Mouse (Mus musculus) central nervous system, embryonic 14 days (tissue): ENCODE measurements around the gene Aktip. TPM values are rescaled to one million over a fixed set of nuclear protein-coding genes. Genes with fewer than 3 reads are reported as not detected.

Source experiments
- polyA plus RNA-seq: library from polyadenylated mRNA; depleted of rRNA; stranded (reverse); fragments of >200 nt; gene quantifications from 2 replicates; pipeline ENCODE4 v1.2.3, GENCODE M21; 2012; rRNA removed

Aktip gene
- polyA plus RNA-seq, result 67.8 and 74.2 TPM in 2 replicates

DNA sequence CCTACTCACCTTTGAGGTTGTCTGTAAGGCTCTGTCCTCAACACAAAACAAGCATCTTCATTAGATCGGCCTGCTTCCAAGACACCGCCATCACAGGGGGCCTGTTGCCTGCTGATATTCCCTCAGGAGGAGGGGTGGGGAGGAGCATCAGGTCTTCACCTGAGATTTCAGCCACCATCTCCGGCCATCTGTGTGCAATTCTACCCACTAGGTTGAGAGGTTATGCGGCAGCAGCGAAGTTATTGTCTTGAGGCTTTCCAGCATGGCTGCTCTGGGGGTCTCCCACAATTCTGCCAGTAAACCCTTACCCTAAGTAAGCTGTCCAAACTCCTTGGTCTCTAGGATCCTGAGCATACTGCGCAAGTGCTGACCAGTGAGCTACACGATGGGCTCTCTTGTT is at the start of gene Aktip:
Aktip (minus strand) TSS at position 101 of the 400 bp plus-strand sequence.

DNA sequence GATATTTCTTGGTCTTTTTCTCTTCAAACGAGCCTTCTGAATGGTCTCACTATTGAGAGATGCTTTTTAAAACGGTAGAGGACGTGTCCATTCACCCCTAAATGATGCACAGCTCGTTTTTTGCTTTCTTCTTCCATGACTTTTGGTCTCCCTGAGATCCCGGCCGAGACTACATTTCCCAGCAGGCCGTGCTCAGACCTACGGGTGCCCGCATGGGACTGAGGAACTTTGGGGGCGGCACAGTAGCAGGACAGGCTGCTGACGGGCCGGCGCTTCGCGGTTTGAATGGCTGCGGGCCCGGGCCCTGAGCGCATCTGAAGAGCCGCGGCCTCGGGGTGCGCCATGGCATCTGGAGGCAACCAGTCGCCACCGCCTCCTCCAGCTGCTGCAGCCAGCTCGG is 129.9 kb downstream of the Aktip start, which contains the start of gene Rbl2:
Rbl2 (plus strand) TSS at position 224 of the 400 bp plus-strand sequence.

Other genes starting within 250 kb of the Aktip start
- gene Rbl2, start 129.9 kb downstream of the Aktip start, polyA plus RNA-seq, result 22.8 and 24.1 TPM in 2 replicates
- 7.8 and 9.1 TPM in 2 replicates for gene Rpgrip1l, start 113.3 kb upstream of the Aktip start, polyA plus RNA-seq
- gene Fto, start 113.5 kb upstream of the Aktip start, polyA plus RNA-seq, result 100 and 107 TPM in 2 replicates